Mouse (Mus musculus): ENCODE data around the gene Ppp1r10.

DNA sequence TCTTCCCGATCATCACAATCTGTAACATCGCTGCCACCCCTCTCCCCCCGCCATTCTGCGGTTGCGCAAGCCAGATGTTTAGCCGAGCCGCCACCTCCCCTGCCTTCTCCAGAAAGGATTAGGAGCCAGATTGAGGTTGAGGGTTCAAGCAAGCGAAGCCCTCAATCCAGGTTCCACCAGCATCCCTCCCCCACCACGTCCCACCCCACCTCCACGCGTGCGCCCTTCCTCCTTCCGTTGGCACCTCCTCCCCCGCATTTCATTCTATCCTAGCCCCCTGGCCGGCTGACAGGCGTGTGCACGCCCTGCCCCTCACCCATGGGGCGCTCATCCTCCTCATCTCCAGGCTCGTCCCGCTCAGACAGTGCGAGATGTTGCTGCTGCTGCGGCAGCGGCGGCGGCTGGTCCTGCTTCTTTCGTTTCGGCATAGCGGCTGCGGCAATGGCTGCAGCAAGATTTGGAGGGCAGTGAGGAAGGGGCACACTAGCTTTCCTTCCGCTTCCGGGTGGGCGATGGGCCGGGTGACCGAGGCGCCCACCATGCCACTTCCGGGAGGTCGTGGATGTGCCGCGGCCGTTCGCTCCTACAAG is 62.7 kb downstream of the Ppp1r10 start:
- TF ChIP-seq CTCF (IDR thresholded peaks at IDR 0.05; ENCODE audit: low read depth, low read length): no peak
- no peak for TF ChIP-seq TAL1 (conservative IDR thresholded peaks at IDR 0.05; ENCODE audit: low read depth, low read length)
